Mouse (Mus musculus): Measurements from ENCODE around the gene Tnfrsf25. TPM values are rescaled to one million over a fixed set of nuclear protein-coding genes. Genes with fewer than 3 reads are reported as not detected.
A peak's percentile ranks its signal among the peaks of the same experiment; 100 is the strongest.

Tnfrsf25 gene
- total and polyA plus RNA-seq, 2 experiments from 2014 or later = 0.19 to 1.4 TPM

- Histone ChIP-seq H3K4me2 (ENCODE audit: low read depth) (peak overlapping the region; percentile 29), H3K36me3 (ENCODE audit: insufficient read depth) (no peaks in the 10 kb centered on the region), H3K9ac (0 out of 2 replicates have a peak overlapping the region, but pooled peaks have one; percentile 22), H3K27me3 (ENCODE audit: insufficient read depth, low read length) (peaks cover 66% of the 10 kb centered on the region), H3K4me1 (ENCODE audit: insufficient read depth) (no peaks in the 10 kb centered on the region), H3K4me3 (ENCODE audit: low read depth, low read length) (peak overlapping the region; percentile 16; the same call in 1 of the 2 replicates), H3K9me3 (ENCODE audit: low read length) (no peaks in the 10 kb centered on the region), H3K27ac (ENCODE audit: low read depth, low read length) (no peak overlapping the region)
- WGBS = 2% methylated on average over 23 of the region's 23 CpGs
- peak; percentile 84 for TF ChIP-seq CTCF (IDR thresholded peaks at IDR 0.05; ENCODE audit: low read depth)
- peak; percentile 70 for ATAC-seq
- peak; percentile 85 for DNase-seq
These were observed 38.0 kb downstream of the Tnfrsf25 start for GRCm38 (mm10) chr4:152153771-152154177.

DNA sequence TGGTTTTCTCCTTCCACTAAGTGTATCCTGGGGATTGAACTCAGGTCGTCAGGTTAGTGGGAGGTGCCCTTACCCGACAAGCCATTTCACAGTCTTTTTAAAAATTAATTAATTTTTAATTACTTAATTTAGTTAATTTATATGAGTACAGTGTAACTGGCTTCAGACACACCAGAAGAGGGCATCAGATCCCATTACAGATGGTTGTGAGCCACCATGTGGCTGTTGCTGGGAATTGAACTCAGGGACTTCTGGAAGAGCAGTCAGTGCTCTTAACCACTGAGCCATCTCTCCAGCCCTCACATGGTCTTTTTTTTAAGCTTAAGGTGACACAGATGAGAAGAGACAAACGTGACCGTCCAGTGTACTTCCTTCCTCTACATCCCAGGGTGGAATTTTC is 39.3 kb downstream of the Tnfrsf25 start:
- ATAC-seq (no peak), DNase-seq (no peak)
- WGBS = 74% methylated on average over 4 of the region's 4 CpGs
- H3K9me3 ChIP-seq (ENCODE audit: low read length) = no peaks in the 10 kb centered on the region
- H3K9ac ChIP-seq = no peak overlapping the region
- peak; percentile 29; the same call in 1 of the 2 replicates for TF ChIP-seq CTCF (IDR thresholded peaks at IDR 0.05; ENCODE audit: low read depth)
- H3K27me3 ChIP-seq (ENCODE audit: insufficient read depth, low read length) = peaks cover 74% of the 10 kb centered on the region
- H3K36me3 ChIP-seq (ENCODE audit: insufficient read depth) = no peaks in the 10 kb centered on the region
- no peak overlapping the region for H3K27ac ChIP-seq (ENCODE audit: low read depth, low read length)
- no peak overlapping the region for H3K4me2 ChIP-seq (ENCODE audit: low read depth)
- H3K4me1 ChIP-seq (ENCODE audit: insufficient read depth) = peaks cover 4% of the 10 kb centered on the region; the same call in 1 of the 2 replicates
- no peak overlapping the region for H3K4me3 ChIP-seq (ENCODE audit: low read depth, low read length)

GRCm38 (mm10) chr4:152157779-152158584 is 42.2 kb downstream of the Tnfrsf25 start:
- no peak overlapping the region for H3K4me3 ChIP-seq (ENCODE audit: low read depth, low read length)
- no peak for ATAC-seq
- no peak overlapping the region for H3K27ac ChIP-seq (ENCODE audit: low read depth, low read length)
- H3K4me1 ChIP-seq (ENCODE audit: insufficient read depth) = peaks cover 4% of the 10 kb centered on the region; the same call in 1 of the 2 replicates
- no peaks in the 10 kb centered on the region for H3K36me3 ChIP-seq (ENCODE audit: insufficient read depth)
- 13% methylated on average over 21 of the region's 21 CpGs for WGBS
- TF ChIP-seq CTCF (IDR thresholded peaks at IDR 0.05; ENCODE audit: low read depth) = peak; percentile 72
- H3K27me3 ChIP-seq (ENCODE audit: insufficient read depth, low read length) = peaks cover 65% of the 10 kb centered on the region
- DNase-seq = peak; percentile 65
- no peak overlapping the region for H3K4me2 ChIP-seq (ENCODE audit: low read depth)
- H3K9me3 ChIP-seq (ENCODE audit: low read length) = no peaks in the 10 kb centered on the region
- H3K9ac ChIP-seq = no peak overlapping the region

GRCm38 (mm10) chr4:152158585-152159284 is 43.0 kb downstream of the Tnfrsf25 start, which contains the start of gene Hes2:
Hes2 (plus strand) TSS chr4:152158867.
- Histone ChIP-seq H3K9me3 (ENCODE audit: low read length) (no peaks in the 10 kb centered on the region), H3K4me1 (ENCODE audit: insufficient read depth) (peaks cover 4% of the 10 kb centered on the region; the same call in 1 of the 2 replicates), H3K36me3 (ENCODE audit: insufficient read depth) (no peaks in the 10 kb centered on the region), H3K4me2 (ENCODE audit: low read depth) (peak within 1 kb of the TSS; percentile 27; the same call in 1 of the 2 replicates), H3K4me3 (ENCODE audit: low read depth, low read length) (peak within 1 kb of the TSS; percentile 9), H3K9ac (no peak within 1 kb of the TSS), H3K27me3 (ENCODE audit: insufficient read depth, low read length) (peaks cover 57% of the 10 kb centered on the region), H3K27ac (ENCODE audit: low read depth, low read length) (no peak within 1 kb of the TSS)
- 6% methylated on average over 35 of the region's 35 CpGs for WGBS
- DNase-seq (no peak), ATAC-seq (no peak)
- no peak for TF ChIP-seq CTCF (IDR thresholded peaks at IDR 0.05; ENCODE audit: low read depth)

DNA sequence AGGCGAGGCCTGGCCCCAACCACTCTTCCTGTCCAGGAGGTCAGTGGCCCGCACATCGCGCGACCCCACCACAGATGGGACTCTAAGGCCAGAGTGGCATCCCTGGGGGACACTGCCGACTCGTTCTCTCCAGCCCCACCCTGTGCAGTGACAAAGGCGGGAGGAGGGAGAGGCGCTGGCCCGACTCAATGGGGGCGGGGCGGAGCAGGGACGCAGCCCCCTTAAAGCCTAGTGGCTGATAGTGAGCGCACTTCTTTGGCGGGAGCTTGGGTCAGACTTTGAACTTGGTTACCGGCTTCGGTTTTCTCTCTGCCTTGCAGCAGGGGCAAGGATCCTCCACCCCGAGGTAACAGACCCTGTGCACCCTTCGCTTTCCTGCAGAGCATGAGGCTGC is 43.5 kb downstream of the Tnfrsf25 start:
- H3K4me2 ChIP-seq (ENCODE audit: low read depth) = peak overlapping the region; percentile 27; the same call in 1 of the 2 replicates
- ATAC-seq (no peak), DNase-seq (no peak)
- H3K9me3 ChIP-seq (ENCODE audit: low read length) = no peaks in the 10 kb centered on the region
- peaks cover 4% of the 10 kb centered on the region; the same call in 1 of the 2 replicates for H3K4me1 ChIP-seq (ENCODE audit: insufficient read depth)
- 4% methylated on average over 19 of the region's 19 CpGs for WGBS
- no peak overlapping the region for H3K27ac ChIP-seq (ENCODE audit: low read depth, low read length)
- TF ChIP-seq CTCF (IDR thresholded peaks at IDR 0.05; ENCODE audit: low read depth) = no peak
- no peak overlapping the region for H3K9ac ChIP-seq
- peaks cover 52% of the 10 kb centered on the region for H3K27me3 ChIP-seq (ENCODE audit: insufficient read depth, low read length)
- peak overlapping the region; percentile 9 for H3K4me3 ChIP-seq (ENCODE audit: low read depth, low read length)
- H3K36me3 ChIP-seq (ENCODE audit: insufficient read depth) = no peaks in the 10 kb centered on the region

DNA sequence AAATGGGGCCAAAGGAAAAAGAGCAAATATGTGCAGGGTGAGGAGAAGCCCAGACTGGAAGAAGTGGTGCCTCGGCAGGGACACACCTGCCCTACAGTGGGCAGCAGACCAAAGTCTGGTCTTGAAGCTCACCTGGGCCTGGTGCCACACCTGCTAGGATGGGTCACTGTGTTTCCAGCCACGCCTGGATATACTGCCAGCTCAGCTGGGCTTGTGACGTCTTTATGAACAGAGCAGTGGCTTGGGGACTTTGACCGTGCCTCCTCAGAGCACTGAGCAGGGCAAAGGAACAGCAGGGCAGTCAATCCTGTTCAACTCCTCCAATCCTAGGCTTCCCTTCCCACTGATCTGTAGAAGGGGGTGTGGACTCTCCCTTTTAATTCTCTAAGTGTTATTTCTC is 45.0 kb downstream of the Tnfrsf25 start:
- DNase-seq (no peak), ATAC-seq (no peak)
- H3K27me3 ChIP-seq (ENCODE audit: insufficient read depth, low read length) = peaks cover 46% of the 10 kb centered on the region
- no peak overlapping the region for H3K4me3 ChIP-seq (ENCODE audit: low read depth, low read length)
- H3K9me3 ChIP-seq (ENCODE audit: low read length) = no peaks in the 10 kb centered on the region
- H3K9ac ChIP-seq = no peak overlapping the region
- no peak for TF ChIP-seq CTCF (IDR thresholded peaks at IDR 0.05; ENCODE audit: low read depth)
- no peak overlapping the region for H3K27ac ChIP-seq (ENCODE audit: low read depth, low read length)
- no peak overlapping the region for H3K4me2 ChIP-seq (ENCODE audit: low read depth)
- WGBS = 42% methylated on average over 4 of the region's 4 CpGs
- H3K36me3 ChIP-seq (ENCODE audit: insufficient read depth) = no peaks in the 10 kb centered on the region
- peaks cover 4% of the 10 kb centered on the region; the same call in 1 of the 2 replicates for H3K4me1 ChIP-seq (ENCODE audit: insufficient read depth)

All from forebrain, postnatal 0 days (tissue).